Mouse (Mus musculus) liver, embryonic 16.5 days (tissue): ENCODE data around the gene Taf15. TPM values are rescaled to one million over a fixed set of nuclear protein-coding genes. Genes with fewer than 3 reads are reported as not detected.

Source experiments
- ATAC-seq: fragments of 200-750 bp; cut with Nextera tagmentation; 2 replicates; pipeline ENCODE4 v1.8.0; 2017; ENCODE audit warnings: low read depth, mild to moderate bottlenecking, moderate number of reproducible peaks, moderate library complexity
- H3K27ac ChIP-seq: fragments of 300-500 bp; sonication (generic); 2 replicates; pipeline ENCODE4 v1.5.1; 2014; ENCODE audit warnings: mild to moderate bottlenecking, low read length
- H3K27me3 ChIP-seq: fragments of 300-500 bp; sonication (generic); 2 replicates; pipeline ENCODE4 v1.6.1; 2014; ENCODE audit warnings: low read depth, low read length, mixed read lengths; ENCODE audit not compliant: control insufficient read depth, insufficient read depth
- H3K36me3 ChIP-seq: fragments of 300-500 bp; sonication (generic); 2 replicates; pipeline ENCODE4 v1.6.1; 2014; ENCODE audit warnings: mild to moderate bottlenecking; ENCODE audit not compliant: control insufficient read depth, insufficient read depth
- H3K4me1 ChIP-seq: fragments of 300-500 bp; sonication (generic); 2 replicates; pipeline ENCODE4 v1.6.1; 2014; ENCODE audit warnings: low read depth, low read length, mixed read lengths; ENCODE audit not compliant: control insufficient read depth
- H3K4me2 ChIP-seq: fragments of 300-500 bp; sonication (generic); 2 replicates; pipeline ENCODE4 v1.6.1; 2014; ENCODE audit warnings: low read depth, low read length, mixed read lengths
- H3K4me3 ChIP-seq: fragments of 300-500 bp; sonication (generic); 2 replicates; pipeline ENCODE4 v1.5.1; 2014; ENCODE audit warnings: low read depth, mild to moderate bottlenecking, low read length
- H3K9ac ChIP-seq: fragments of 300-500 bp; sonication (generic); 2 replicates; pipeline ENCODE4 v1.6.1; 2014; ENCODE audit warnings: low read depth, low read length
- H3K9me3 ChIP-seq: fragments of 300-500 bp; sonication (generic); replicated peaks from 2 replicates; pipeline ENCODE4 v1.6.1; 2016; ENCODE audit warnings: low read length; ENCODE audit not compliant: control insufficient read depth
- WGBS: fragments of 180-500 bp; shearing (Covaris S2); extraction: QIAGEN DNeasy Blood & Tissue Kit; methylation state at CpG from one replicate; pipeline ENCODE4 v1.1.7; 2014; ENCODE audit not compliant: insufficient replicate concordance; 5-methylcytosine and 5-hydroxymethylcytosine counted together
- polyA plus RNA-seq: library from polyadenylated mRNA; unstranded; fragments of >200 nt; fragmentation: Nextera tagmentation; extraction: Ambion mirVana; gene quantifications from 2 replicates; pipeline ENCODE4 v1.2.1, GENCODE M21; 2015

Taf15 gene
- polyA plus RNA-seq, 1 experiment from 2014 or later, result 4.2 TPM

DNA sequence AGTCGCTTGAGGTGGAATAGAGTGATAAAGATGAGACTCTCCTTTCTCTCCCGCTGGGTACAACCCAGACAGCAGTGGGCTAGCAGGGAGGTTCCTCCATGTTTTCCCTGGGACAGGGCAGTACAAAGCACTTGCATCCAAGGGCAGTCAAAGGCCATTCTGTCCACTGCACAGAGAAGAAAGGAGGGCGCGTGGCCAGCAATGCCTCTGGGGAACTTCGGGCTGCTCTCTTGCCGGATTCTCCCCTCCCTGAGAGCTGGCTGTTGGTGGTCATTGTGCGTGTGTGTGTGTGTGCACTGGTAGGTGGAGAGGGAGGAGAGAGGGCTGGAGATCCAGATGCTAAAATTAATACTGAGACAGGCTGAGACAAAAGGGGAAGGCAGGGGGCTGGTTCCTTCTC, 31.7 kb upstream of the Taf15 start:
- H3K27ac ChIP-seq, result no peak overlapping the region
- H3K4me1 ChIP-seq, result peaks cover 16% of the 10 kb centered on the region
- no peak for ATAC-seq
- H3K9me3 ChIP-seq, result no peaks in the 10 kb centered on the region
- H3K9ac ChIP-seq, result no peak overlapping the region
- H3K4me3 ChIP-seq, result peak overlapping the region; percentile 75
- peak overlapping the region; percentile 97 for H3K4me2 ChIP-seq
- no peaks in the 10 kb centered on the region for H3K36me3 ChIP-seq
- peaks cover 48% of the 10 kb centered on the region for H3K27me3 ChIP-seq
- 47% methylated on average over 7 of the region's 7 CpGs for WGBS

DNA sequence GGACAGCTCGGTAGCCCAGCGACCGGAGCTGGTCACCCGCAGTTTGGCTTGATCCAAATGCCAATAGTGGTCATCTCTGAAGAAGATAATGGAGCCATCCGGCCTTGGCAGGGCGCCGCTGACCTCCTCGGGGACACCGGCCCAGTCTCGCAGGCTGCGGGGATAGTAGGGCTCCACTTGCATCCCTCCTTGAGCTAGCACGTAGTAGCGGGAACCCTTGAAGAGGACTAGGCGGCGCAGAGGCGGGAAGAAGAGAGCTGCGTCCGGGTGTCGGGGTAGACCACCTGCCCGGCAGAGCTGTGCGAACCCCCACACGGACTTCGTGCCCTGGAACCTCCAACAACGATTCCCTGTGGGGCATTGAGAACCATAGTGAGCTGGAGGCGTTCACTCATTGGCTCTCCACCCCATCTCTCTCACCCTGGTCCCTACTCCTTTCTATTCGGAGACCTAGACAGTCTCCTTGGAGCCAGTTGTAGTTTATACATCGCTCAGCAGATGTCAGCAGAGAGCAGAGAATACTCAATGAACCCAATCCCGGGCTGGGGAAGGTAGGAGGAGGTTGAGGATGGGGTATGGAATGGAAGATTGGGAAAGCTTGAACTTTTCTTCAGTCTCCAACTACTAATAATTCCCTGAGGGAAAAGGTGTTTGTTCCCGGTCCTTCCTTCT, 30.2 kb upstream of the Taf15 start:
- WGBS, result 8% methylated on average over 29 of the region's 29 CpGs
- no peak overlapping the region for H3K4me3 ChIP-seq

DNA sequence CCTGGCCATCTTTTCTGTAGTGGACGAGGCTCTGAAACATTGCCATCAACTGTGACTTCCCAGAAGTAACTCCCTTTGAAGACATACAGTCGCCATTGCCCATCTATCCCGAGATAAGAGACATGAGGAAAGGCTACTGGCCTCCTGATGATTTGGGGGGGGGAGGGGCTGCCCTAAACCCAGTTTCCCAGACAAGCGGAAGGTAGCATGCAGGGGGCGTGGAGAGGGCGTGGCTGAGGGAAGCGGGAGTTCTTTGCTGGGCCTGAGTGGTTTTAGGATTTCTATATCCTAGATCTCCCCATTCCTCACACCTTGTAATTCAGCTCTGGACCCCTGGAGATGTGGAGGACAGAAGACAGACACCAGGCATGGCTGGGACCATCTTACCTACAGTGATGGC, 29.1 kb upstream of the Taf15 start:
- WGBS, result 5% methylated on average over 7 of the region's 7 CpGs
- H3K9ac ChIP-seq, result no peak overlapping the region
- peaks cover 53% of the 10 kb centered on the region for H3K27me3 ChIP-seq
- H3K4me1 ChIP-seq, result peaks cover 16% of the 10 kb centered on the region
- no peak overlapping the region for H3K27ac ChIP-seq
- no peak for ATAC-seq
- H3K4me2 ChIP-seq, result no peak overlapping the region
- no peak overlapping the region for H3K4me3 ChIP-seq
- no peaks in the 10 kb centered on the region for H3K36me3 ChIP-seq
- H3K9me3 ChIP-seq, result no peaks in the 10 kb centered on the region

More for the DNA sequence above, 30.2 kb upstream of the Taf15 start:
- Histone ChIP-seq H3K9ac (no peak overlapping the region), H3K4me2 (peak overlapping the region; percentile 42), H3K9me3 (no peaks in the 10 kb centered on the region), H3K36me3 (no peaks in the 10 kb centered on the region), H3K27ac (no peak overlapping the region), H3K27me3 (peaks cover 53% of the 10 kb centered on the region), H3K4me1 (peaks cover 16% of the 10 kb centered on the region)
- ATAC-seq, result no peak

DNA sequence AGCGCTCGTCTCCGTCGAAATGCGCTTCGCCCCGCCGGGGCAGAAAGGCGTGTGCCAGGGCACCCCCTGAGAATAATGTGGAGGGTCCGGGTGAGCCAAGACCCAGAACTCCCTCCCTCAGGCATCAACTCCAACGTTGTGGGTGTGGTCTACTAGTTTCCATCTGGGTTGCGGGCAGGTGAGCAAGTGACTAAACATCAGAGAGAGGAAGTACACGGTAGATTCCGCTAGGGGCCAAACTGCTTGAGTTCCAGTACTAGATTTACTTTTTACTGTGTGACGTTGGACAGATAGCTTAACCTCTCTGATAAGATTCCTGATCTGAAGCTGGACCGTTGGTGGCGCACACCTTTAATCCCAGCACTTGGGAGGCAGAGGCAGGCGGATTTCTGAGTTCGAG, 27.9 kb upstream of the Taf15 start:
- peaks cover 16% of the 10 kb centered on the region for H3K4me1 ChIP-seq
- H3K4me3 ChIP-seq, result peak overlapping the region; percentile 35
- peak overlapping the region; percentile 39 for H3K4me2 ChIP-seq

DNA sequence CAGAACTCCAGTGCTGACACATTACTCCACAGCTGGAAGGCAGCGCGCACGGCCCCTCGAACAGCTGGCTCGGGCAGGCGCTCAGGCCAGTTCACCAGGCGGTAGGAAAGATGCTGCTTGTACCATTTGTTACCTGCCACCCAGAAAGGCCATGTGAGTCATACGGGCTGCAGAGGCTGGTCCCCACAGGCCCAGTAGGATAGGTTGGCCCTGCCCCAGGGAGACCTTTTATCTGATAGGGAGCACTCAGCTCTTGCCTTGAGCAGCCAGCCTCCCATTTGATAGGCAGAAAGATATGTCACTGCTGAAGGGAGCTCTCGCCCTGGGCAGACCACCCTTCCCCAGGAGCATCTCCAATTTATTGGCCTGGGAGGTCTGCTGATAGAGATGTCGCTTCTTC, 25.3 kb upstream of the Taf15 start:
- Histone ChIP-seq H3K36me3 (no peaks in the 10 kb centered on the region), H3K27me3 (peaks cover 35% of the 10 kb centered on the region), H3K4me3 (no peak overlapping the region), H3K4me1 (peaks cover 7% of the 10 kb centered on the region; the same call in 1 of the 2 replicates), H3K27ac (no peak overlapping the region), H3K9me3 (no peaks in the 10 kb centered on the region), H3K9ac (no peak overlapping the region), H3K4me2 (no peak overlapping the region)
- ATAC-seq, result no peak
- WGBS, result 65% methylated on average over 10 of the region's 10 CpGs

More for the DNA sequence above, 27.9 kb upstream of the Taf15 start:
- Histone ChIP-seq H3K9me3 (no peaks in the 10 kb centered on the region), H3K27me3 (peaks cover 53% of the 10 kb centered on the region), H3K9ac (no peak overlapping the region), H3K36me3 (no peaks in the 10 kb centered on the region), H3K27ac (no peak overlapping the region)
- 18% methylated on average over 19 of the region's 19 CpGs for WGBS
- no peak for ATAC-seq

DNA sequence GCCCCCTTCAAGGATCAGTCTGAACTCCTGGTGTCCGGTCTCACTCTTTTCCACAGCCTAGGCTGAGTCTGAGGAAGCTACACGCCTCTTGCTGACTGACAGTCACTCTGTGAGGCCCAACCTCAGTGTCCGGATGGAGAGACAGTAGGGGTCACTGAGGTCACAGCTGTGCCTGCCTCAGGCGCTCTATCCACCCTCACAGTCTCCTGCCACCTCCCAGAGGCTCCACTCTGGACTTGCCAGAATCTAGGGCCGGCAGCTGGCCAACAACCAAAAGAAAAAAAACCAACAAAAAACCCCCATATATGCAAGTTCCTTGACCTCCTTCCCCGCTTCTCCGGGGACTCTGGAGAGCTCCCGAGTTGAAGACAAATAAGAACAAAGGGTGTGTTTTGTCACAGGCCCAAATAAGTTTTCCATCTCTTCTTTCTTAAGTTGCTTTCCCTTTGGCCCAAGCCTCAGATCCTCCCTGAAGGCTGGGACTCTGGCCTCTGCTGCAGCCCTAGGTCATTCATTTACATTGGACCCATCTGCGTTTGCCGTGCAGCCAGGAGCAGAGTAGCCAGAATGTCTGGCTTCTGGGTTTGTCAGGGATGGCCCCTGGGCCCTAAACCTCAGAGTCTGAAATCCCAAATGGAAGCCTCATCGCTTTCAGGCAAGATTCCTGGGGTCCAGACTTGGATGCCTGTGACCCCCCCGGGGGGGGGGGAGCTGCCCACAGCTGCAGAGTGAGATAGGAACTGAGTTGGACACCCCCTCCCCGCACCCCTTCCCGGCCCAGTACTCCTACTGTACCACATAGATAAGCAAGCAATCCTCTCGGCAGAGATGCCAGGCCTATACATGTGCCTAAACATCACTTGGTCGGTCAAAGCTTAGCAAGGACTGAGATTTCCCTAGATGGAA, 24.6 kb upstream of the Taf15 start:
- 34% methylated on average over 16 of the region's 16 CpGs for WGBS
- H3K4me2 ChIP-seq, result no peak overlapping the region
- no peaks in the 10 kb centered on the region for H3K36me3 ChIP-seq
- H3K27ac ChIP-seq, result no peak overlapping the region
- H3K4me1 ChIP-seq, result peaks cover 7% of the 10 kb centered on the region; the same call in 1 of the 2 replicates
- no peaks in the 10 kb centered on the region for H3K9me3 ChIP-seq
- no peak overlapping the region for H3K9ac ChIP-seq
- H3K4me3 ChIP-seq, result no peak overlapping the region
- ATAC-seq, result no peak
- peaks cover 28% of the 10 kb centered on the region for H3K27me3 ChIP-seq

DNA sequence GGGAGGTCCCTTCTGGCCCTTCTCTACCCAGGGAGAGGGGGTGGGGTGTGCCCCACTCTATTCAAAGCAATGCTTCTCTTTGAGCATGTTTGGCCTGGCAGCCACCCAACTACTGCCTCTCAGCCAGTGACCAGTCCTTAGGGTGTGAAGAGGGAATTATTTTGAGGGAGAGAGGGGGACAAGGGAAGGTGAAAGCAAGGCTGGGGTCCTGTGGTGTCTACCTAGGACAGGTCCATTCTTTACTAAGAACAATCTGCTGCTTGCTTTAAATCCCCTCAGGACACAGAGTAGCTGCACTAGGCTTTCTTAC, 24.0 kb upstream of the Taf15 start:
- H3K27ac ChIP-seq, result no peak overlapping the region
- H3K4me3 ChIP-seq, result no peak overlapping the region
- H3K27me3 ChIP-seq, result peaks cover 22% of the 10 kb centered on the region
- no peak overlapping the region for H3K4me2 ChIP-seq
- H3K36me3 ChIP-seq, result no peaks in the 10 kb centered on the region
- ATAC-seq, result no peak
- no peak overlapping the region for H3K9ac ChIP-seq
- H3K4me1 ChIP-seq, result peaks cover 5% of the 10 kb centered on the region; the same call in 1 of the 2 replicates
- H3K9me3 ChIP-seq, result no peaks in the 10 kb centered on the region

DNA sequence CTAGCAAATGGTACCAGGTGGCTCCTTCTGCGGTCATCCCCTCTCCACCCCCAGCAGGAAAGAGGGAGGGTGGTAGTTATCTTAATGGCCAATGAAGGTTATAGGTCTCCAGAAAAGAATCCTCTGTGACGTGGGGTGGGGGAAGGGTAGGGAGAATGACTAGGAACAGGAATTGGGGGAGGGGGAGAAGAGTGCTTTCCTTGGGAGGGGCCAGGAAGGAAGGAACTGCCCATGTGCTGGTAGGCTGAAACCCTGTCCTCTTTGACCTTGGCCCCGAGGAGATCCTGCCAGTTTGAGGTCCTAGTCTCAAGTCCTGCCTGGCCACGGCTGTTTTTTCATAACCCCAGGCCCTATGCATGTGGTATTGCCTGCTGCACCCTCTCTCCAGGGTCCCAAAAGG, 23.6 kb upstream of the Taf15 start:
- no peak overlapping the region for H3K4me2 ChIP-seq
- H3K36me3 ChIP-seq, result no peaks in the 10 kb centered on the region
- H3K27ac ChIP-seq, result no peak overlapping the region
- no peak overlapping the region for H3K9ac ChIP-seq
- peaks cover 18% of the 10 kb centered on the region for H3K27me3 ChIP-seq
- H3K4me3 ChIP-seq, result no peak overlapping the region
- no peak for ATAC-seq
- 33% methylated on average over 4 of the region's 4 CpGs for WGBS
- peaks cover 4% of the 10 kb centered on the region for H3K4me1 ChIP-seq
- H3K9me3 ChIP-seq, result no peaks in the 10 kb centered on the region

DNA sequence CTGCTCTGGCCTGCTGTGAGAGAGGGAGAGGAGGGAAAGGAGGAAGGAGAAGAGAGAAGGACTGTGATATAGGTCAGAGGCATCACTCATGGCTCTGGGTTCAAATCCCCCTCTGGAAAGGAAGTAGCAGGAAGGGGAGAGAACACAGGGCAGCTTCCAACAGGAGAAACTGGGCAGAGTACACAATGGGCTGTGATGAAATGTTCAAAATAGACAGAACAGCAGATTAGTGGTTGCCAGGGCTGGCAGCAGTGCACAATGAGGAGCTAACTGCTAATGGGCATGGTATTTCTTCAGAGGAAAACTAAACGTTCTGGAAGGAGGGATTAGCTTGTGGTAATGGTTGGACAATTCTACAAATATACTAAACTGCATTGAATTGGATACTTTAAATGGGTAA, 22.3 kb upstream of the Taf15 start:
- Histone ChIP-seq H3K27ac (no peak overlapping the region), H3K4me3 (no peak overlapping the region), H3K9ac (no peak overlapping the region), H3K27me3 (peaks cover 5% of the 10 kb centered on the region), H3K4me1 (peaks cover 11% of the 10 kb centered on the region), H3K36me3 (no peaks in the 10 kb centered on the region), H3K4me2 (no peak overlapping the region), H3K9me3 (no peaks in the 10 kb centered on the region)
- no peak for ATAC-seq
- WGBS, result 35% methylated on average over 1 of the region's 1 CpGs
